Mouse (Mus musculus): ENCODE results near the gene Tor4a.

Gene Tor4a

GRCm38 (mm10) chr2:25168665-25168978, 28.1 kb downstream of the Tor4a start:
- DNase-seq: no peak

- no peak for DNase-seq
Observed at GRCm38 (mm10) chr2:25167919-25168664, 28.6 kb downstream of the Tor4a start.

- DNase-seq: no peak
Observed at GRCm38 (mm10) chr2:25167481-25167880, 29.2 kb downstream of the Tor4a start.

GRCm38 (mm10) chr2:25157655-25158054, 39.0 kb downstream of the Tor4a start:
- DNase-seq: no peak

GRCm38 (mm10) chr2:25156990-25157389, 39.7 kb downstream of the Tor4a start:
- no peak for DNase-seq

DNA sequence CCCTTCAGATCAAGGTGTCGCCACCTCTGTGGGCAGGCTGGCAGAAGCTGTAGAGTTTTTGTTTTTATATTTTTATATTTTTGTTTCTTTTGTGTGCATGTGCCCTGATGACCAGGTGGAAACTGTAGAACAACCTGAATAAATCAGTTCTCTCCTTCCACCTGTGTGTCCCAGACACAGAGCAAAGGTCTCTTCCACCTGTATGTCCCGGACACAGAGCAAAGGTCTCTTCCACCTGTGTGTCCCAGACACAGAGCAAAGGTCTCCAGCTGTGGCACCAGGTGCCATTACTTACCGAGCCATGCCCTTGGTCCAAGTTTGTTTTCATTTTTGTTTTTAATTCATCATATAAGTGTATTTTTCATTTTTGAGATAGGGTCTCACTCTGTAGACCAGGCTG, 40.5 kb downstream of the Tor4a start:
- no peak for DNase-seq

- no peak for DNase-seq
Observed at GRCm38 (mm10) chr2:25151280-25151956, 45.3 kb downstream of the Tor4a start.

DNA sequence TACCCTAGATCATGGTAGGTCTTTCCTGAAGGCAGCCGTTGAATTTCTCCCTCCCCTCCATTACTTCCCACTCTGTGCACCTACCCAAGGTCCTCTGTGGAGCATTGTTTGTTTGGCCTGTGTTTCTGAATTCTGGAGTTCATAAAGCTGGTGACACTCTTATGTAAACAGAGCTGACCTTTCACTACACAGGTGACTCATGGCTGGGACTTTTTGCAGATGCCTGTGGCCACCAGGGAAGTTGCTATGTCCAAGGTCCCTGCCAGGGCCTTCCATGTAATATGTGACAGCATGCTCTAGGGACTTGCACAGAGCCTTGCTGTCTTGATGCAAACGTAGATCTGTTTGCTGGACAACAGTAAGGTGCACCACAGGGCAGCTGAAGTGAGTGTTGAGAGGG, 47.0 kb downstream of the Tor4a start:
- no peak for DNase-seq

- DNase-seq: no peak
Observed at GRCm38 (mm10) chr2:25147892-25148291, 48.8 kb downstream of the Tor4a start.

DNA sequence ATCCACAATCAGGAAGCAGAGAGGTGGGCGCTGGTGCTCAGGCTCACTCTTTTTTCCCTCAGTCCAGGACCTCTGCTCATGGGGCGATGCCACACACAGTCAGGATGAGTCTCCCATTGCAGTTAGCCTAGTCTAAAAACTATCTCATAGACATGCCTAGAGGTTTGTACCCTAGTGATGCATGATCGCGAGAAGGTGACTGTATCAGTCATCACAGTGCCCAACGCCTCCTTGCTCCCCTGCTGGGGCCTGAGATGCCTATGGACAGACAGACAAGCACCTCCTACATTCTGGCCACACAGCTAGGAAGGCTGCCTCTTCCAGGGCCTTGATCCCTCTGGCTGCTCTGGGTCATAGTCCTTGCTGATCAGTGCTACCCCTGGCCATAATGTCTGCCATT, 49.3 kb downstream of the Tor4a start:
- DNase-seq: no peak

DNA sequence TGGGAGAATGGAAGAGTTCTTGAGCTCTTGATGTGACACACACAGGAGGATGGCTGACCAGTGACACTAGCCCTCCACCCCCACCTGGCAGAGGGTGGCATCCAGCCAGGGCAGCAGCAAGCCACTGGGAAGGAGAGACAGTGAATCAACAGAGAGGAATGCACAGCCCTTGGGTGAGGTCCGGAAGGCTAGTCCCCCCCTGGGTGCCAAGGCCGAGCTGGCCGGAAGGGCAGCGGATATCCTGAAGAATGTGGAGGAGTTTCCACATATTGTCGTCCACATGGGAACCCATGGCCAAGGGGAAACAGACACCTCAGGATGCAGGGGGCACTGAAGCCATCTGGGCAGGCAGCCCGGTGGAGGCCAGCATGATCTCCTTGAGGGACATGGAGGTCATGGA, 51.3 kb downstream of the Tor4a start:
- DNase-seq: no peak

Measured in cerebellum, adult 9-11 months (tissue).